Mouse (Mus musculus): ENCODE data around the gene Klk7. TPM values are rescaled to one million over a fixed set of nuclear protein-coding genes. Genes with fewer than 3 reads are reported as not detected.

The Klk7 gene
- polyA plus RNA-seq, 1 experiment from 2014 or later = not detected

DNA sequence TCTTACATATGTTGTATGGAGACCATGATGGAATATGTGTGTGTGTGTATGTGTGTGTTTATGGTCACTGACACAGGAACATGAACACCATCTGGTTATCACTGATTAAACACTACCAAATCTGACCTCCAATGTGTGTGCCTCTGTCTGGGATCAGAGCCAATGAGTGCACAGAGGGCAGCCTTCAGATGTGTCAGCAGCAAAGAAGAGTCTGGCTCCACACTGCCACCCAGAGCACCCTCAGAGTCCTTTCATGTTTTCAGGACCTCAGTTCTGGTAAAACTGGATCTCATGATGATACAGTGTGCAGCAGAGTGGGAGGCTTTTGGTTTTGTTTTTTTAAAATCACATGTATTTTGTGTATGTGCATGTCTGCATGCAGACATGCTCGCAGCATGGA is 25.8 kb upstream of the Klk7 start:
- H3K36me3 ChIP-seq (ENCODE audit: control insufficient read depth, insufficient read depth) = no peaks in the 10 kb centered on the region
- no peaks in the 10 kb centered on the region for H3K9me3 ChIP-seq (ENCODE audit: control insufficient read depth, low read length)
- peaks cover 5% of the 10 kb centered on the region; the same call in 1 of the 2 replicates for H3K4me1 ChIP-seq (replicated peaks; ENCODE audit: control insufficient read depth, insufficient read depth, low read length)
- WGBS = 90% methylated on average over 1 of the region's 1 CpGs
- no peak for ATAC-seq
- H3K27me3 ChIP-seq (replicated peaks; ENCODE audit: control insufficient read depth, insufficient read depth, low read length) = no peaks in the 10 kb centered on the region
- no peak overlapping the region for H3K27ac ChIP-seq (ENCODE audit: low read length)
- no peak overlapping the region for H3K4me3 ChIP-seq (replicated peaks; ENCODE audit: low read length)
- no peak overlapping the region for H3K9ac ChIP-seq (replicated peaks; ENCODE audit: low read depth, low read length)
- no peak overlapping the region for H3K4me2 ChIP-seq (ENCODE audit: low read length)

DNA sequence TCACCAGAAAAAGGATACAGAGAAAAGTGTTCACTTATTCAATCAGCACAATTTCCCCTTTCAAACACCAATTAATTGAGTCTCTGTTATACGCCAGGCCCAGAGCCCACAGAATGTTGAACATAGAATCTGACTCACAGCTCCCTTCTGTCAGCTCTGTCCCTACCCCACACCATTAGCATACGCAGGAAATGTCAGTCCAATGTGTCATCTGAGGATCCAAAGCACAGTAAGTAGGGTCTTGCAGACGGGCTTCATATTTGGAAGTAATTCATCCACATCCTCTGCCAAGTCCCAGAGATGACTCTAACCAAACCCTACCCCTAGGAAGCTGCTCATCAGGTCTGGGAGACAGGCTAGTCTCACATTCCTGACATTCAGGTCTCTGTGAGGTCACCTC is 23.0 kb upstream of the Klk7 start:
- Histone ChIP-seq H3K27me3 (replicated peaks; ENCODE audit: control insufficient read depth, insufficient read depth, low read length) (no peaks in the 10 kb centered on the region), H3K4me3 (replicated peaks; ENCODE audit: low read length) (no peak overlapping the region), H3K4me1 (replicated peaks; ENCODE audit: control insufficient read depth, insufficient read depth, low read length) (no peaks in the 10 kb centered on the region), H3K27ac (ENCODE audit: low read length) (no peak overlapping the region), H3K36me3 (ENCODE audit: control insufficient read depth, insufficient read depth) (no peaks in the 10 kb centered on the region), H3K9me3 (ENCODE audit: control insufficient read depth, low read length) (no peaks in the 10 kb centered on the region), H3K9ac (replicated peaks; ENCODE audit: low read depth, low read length) (no peak overlapping the region), H3K4me2 (ENCODE audit: low read length) (no peak overlapping the region)
- ATAC-seq = no peak
- 71% methylated on average over 3 of the region's 3 CpGs for WGBS

DNA sequence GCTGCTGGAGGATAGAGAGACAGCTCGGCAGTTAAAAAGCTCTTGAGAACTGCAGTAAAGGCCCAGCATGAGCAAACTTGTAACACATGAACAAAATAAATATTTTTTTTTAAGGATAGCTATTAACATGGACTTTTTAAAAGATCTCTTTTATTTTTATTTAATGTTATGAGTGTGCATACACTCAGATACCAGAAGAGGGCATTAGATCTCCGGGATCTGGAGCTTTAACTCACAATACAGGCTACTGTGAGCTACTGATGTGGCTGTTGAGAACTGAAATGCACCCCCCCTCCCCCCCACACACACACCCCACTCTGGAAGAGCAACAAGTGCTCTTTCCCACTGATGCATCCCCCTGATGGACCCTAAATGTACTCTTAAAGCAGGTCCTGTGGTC is 21.8 kb upstream of the Klk7 start:
- 76% methylated on average over 2 of the region's 2 CpGs for WGBS
- Histone ChIP-seq H3K27me3 (replicated peaks; ENCODE audit: control insufficient read depth, insufficient read depth, low read length) (no peaks in the 10 kb centered on the region), H3K4me2 (ENCODE audit: low read length) (no peak overlapping the region), H3K9ac (replicated peaks; ENCODE audit: low read depth, low read length) (no peak overlapping the region), H3K36me3 (ENCODE audit: control insufficient read depth, insufficient read depth) (no peaks in the 10 kb centered on the region), H3K27ac (ENCODE audit: low read length) (no peak overlapping the region), H3K4me1 (replicated peaks; ENCODE audit: control insufficient read depth, insufficient read depth, low read length) (no peaks in the 10 kb centered on the region), H3K4me3 (replicated peaks; ENCODE audit: low read length) (no peak overlapping the region), H3K9me3 (ENCODE audit: control insufficient read depth, low read length) (no peaks in the 10 kb centered on the region)
- ATAC-seq = no peak

DNA sequence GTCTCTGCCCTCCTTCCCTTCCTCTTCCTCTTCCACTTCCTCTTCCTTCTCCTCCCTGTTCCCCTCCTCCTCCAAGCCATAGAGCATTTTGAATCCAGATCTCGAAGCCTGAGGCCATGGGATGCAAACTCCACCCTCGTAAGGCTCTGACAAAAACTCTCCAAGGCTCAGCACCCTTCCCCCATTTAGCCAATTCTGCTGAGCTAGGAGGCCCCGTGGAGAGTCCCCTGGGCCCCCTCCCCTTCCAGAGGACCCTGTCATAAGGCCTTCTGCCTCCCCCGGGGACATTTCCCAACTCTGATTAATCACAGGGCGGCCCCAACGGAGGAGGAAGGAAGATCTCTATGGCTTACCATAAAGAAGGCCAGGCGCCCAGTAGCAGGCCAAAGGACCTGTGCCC is 19.5 kb upstream of the Klk7 start, which contains the start of gene Klk9:
Gene Klk9, plus strand, starts transcription at position 301 of the 400 bp plus-strand sequence.
- 83% methylated on average over 7 of the region's 7 CpGs for WGBS
- no peaks in the 10 kb centered on the region for H3K36me3 ChIP-seq (ENCODE audit: control insufficient read depth, insufficient read depth)

DNA sequence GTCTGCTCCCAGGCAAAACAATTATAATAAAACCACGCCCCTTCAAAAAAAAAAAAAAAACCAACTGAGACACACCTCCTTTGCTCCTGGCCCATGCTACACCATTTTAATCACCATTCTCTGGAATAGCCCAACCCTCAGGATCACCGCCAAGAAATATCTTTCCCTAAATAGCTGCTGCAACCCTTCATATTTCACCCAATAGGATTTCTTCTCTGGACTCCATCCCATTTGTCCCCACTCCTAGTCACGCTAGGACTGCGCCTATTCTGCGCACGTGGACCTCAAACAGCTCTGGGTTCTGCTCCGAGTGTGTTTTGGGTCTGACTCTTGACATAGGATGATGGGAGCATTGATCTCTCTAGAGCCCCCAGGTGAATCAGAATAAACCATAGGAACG is 14.7 kb upstream of the Klk7 start:
- Histone ChIP-seq H3K4me3 (replicated peaks; ENCODE audit: low read length) (peak overlapping the region; percentile 52), H3K9ac (replicated peaks; ENCODE audit: low read depth, low read length) (peak overlapping the region; percentile 49; the same call in 1 of the 2 replicates), H3K36me3 (ENCODE audit: control insufficient read depth, insufficient read depth) (no peaks in the 10 kb centered on the region), H3K4me2 (ENCODE audit: low read length) (peak overlapping the region; percentile 72), H3K9me3 (ENCODE audit: control insufficient read depth, low read length) (no peaks in the 10 kb centered on the region), H3K27me3 (replicated peaks; ENCODE audit: control insufficient read depth, insufficient read depth, low read length) (peaks cover 18% of the 10 kb centered on the region), H3K4me1 (replicated peaks; ENCODE audit: control insufficient read depth, insufficient read depth, low read length) (peaks cover 10% of the 10 kb centered on the region; the same call in 1 of the 2 replicates), H3K27ac (ENCODE audit: low read length) (no peak overlapping the region)
- WGBS = 8% methylated on average over 8 of the region's 8 CpGs
- peak; percentile 36; the same call in 1 of the 2 replicates for ATAC-seq

More for the DNA sequence above, 19.5 kb upstream of the Klk7 start, which contains the start of gene Klk9:
- no peak within 1 kb of the TSS for H3K4me3 ChIP-seq (replicated peaks; ENCODE audit: low read length)
- H3K27ac ChIP-seq (ENCODE audit: low read length) = no peak within 1 kb of the TSS
- ATAC-seq = no peak
- no peak within 1 kb of the TSS for H3K9ac ChIP-seq (replicated peaks; ENCODE audit: low read depth, low read length)
- no peak within 1 kb of the TSS for H3K4me2 ChIP-seq (ENCODE audit: low read length)
- peaks cover 13% of the 10 kb centered on the region for H3K27me3 ChIP-seq (replicated peaks; ENCODE audit: control insufficient read depth, insufficient read depth, low read length)
- H3K9me3 ChIP-seq (ENCODE audit: control insufficient read depth, low read length) = no peaks in the 10 kb centered on the region
- H3K4me1 ChIP-seq (replicated peaks; ENCODE audit: control insufficient read depth, insufficient read depth, low read length) = 0 out of 2 replicates have a peak, but pooled peaks cover 3% of the 10 kb centered on the region

DNA sequence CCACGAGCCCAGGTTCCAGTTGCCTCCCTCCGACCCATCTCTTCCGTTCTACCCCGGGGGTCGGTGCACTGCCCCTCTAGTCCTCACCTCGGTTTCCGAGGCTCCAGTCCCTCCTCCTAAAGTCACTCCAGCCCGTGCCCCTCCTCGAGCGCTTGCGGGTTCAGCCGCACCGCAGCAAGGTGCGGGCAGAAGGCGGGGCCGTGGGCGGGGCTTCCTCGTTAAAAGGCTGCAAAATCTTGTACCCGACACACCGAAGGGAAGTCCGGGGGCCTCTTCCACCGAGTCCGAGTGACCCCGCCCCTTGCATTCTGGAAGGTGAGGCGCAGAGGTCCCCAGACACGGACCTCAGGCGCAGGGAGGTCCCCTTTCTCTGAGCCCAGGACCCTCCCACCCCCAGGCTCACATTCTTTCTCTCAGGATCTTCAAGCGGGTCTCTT is 13.7 kb upstream of the Klk7 start, which contains the start of gene Klk8:
Gene Klk8, plus strand, starts transcription at position 245 of the 437 bp plus-strand sequence.
- peaks cover 10% of the 10 kb centered on the region; the same call in 1 of the 2 replicates for H3K4me1 ChIP-seq (replicated peaks; ENCODE audit: control insufficient read depth, insufficient read depth, low read length)
- ATAC-seq = peak; percentile 47
- no peaks in the 10 kb centered on the region for H3K9me3 ChIP-seq (ENCODE audit: control insufficient read depth, low read length)
- H3K9ac ChIP-seq (replicated peaks; ENCODE audit: low read depth, low read length) = peak within 1 kb of the TSS; percentile 49
- H3K4me3 ChIP-seq (replicated peaks; ENCODE audit: low read length) = peak within 1 kb of the TSS; percentile 52
- peaks cover 18% of the 10 kb centered on the region for H3K27me3 ChIP-seq (replicated peaks; ENCODE audit: control insufficient read depth, insufficient read depth, low read length)
- under 1% methylated on average over 28 of the region's 28 CpGs for WGBS
- peak within 1 kb of the TSS; percentile 72 for H3K4me2 ChIP-seq (ENCODE audit: low read length)
- no peak within 1 kb of the TSS for H3K27ac ChIP-seq (ENCODE audit: low read length)
- no peaks in the 10 kb centered on the region for H3K36me3 ChIP-seq (ENCODE audit: control insufficient read depth, insufficient read depth)

DNA sequence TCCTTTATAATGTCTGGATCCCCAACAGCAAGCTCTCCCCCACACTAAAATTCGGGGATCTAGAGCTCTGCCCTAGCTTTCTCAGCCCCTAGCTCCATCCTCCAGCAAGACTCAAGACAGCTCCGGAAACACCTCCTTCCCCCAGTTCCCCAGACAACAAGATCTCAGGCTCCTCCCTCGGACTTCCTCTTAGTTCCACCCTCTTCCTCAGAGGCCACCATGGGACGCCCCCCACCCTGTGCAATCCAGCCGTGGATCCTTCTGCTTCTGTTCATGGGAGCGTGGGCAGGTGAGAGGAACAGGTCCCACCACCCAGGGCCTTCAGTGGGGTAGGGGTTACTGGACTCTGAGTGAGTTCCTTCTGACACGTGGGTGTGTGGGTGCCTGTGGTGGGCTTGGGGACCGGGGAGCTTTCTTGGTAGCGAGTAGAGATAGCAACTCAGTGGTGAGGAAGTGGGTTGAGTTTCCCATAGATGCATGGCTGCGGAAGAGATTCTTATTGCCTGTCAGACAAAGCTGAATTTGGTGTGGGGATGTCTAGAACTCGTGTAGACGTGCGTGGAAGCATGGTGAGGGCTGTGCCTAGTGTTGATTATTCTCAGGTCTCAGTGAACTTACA is 13.1 kb upstream of the Klk7 start:
- ATAC-seq = peak; percentile 52
- Histone ChIP-seq H3K27ac (ENCODE audit: low read length) (no peak overlapping the region), H3K9ac (replicated peaks; ENCODE audit: low read depth, low read length) (peak overlapping the region; percentile 49; the same call in 1 of the 2 replicates), H3K36me3 (ENCODE audit: control insufficient read depth, insufficient read depth) (no peaks in the 10 kb centered on the region), H3K27me3 (replicated peaks; ENCODE audit: control insufficient read depth, insufficient read depth, low read length) (peaks cover 18% of the 10 kb centered on the region), H3K4me3 (replicated peaks; ENCODE audit: low read length) (peak overlapping the region; percentile 52), H3K4me2 (ENCODE audit: low read length) (peak overlapping the region; percentile 72), H3K4me1 (replicated peaks; ENCODE audit: control insufficient read depth, insufficient read depth, low read length) (peaks cover 10% of the 10 kb centered on the region; the same call in 1 of the 2 replicates), H3K9me3 (ENCODE audit: control insufficient read depth, low read length) (no peaks in the 10 kb centered on the region)
- WGBS = 39% methylated on average over 13 of the region's 13 CpGs

DNA sequence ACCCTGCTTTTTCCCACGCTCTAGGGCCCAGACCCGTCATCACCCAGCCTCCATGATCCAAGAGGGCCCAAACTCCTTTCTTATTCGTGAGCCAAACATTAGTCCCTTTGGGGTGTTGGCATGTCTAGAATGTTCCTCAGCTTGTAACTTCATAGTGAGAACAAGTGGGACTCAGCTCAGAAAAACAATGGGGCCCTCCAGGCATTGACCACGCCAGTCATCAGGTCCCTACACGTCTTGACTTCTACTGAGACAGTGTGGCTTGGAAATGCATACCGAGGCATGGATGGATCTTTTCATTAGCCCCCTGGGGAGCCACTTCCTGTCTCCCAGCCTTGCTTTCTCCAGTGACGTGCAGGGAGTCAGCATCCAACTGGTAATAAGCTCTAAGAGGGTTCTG is 11.2 kb upstream of the Klk7 start:
- 72% methylated on average over 7 of the region's 7 CpGs for WGBS
- Histone ChIP-seq H3K4me2 (ENCODE audit: low read length) (no peak overlapping the region), H3K27ac (ENCODE audit: low read length) (no peak overlapping the region), H3K36me3 (ENCODE audit: control insufficient read depth, insufficient read depth) (no peaks in the 10 kb centered on the region), H3K4me3 (replicated peaks; ENCODE audit: low read length) (no peak overlapping the region), H3K27me3 (replicated peaks; ENCODE audit: control insufficient read depth, insufficient read depth, low read length) (peaks cover 18% of the 10 kb centered on the region), H3K4me1 (replicated peaks; ENCODE audit: control insufficient read depth, insufficient read depth, low read length) (peaks cover 10% of the 10 kb centered on the region; the same call in 1 of the 2 replicates), H3K9ac (replicated peaks; ENCODE audit: low read depth, low read length) (no peak overlapping the region), H3K9me3 (ENCODE audit: control insufficient read depth, low read length) (no peaks in the 10 kb centered on the region)
- ATAC-seq = no peak

DNA sequence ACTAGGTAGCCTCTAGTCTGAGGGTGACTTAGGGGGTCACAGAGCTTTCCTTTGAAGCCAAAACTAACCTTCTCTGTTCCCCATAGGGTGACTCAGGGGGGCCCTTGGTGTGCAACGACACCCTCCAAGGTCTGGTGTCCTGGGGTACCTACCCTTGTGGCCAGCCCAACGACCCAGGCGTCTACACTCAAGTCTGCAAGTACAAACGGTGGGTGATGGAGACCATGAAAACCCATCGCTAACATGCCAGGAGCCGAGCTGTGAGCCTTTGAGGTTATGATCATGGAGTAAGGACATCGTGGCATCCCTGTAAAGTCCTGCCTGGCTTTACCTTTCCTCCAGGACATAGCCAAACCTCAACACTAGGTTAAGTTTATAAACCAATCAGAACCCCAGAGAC is 4.1 kb downstream of the Klk7 start:
- Histone ChIP-seq H3K9ac (replicated peaks; ENCODE audit: low read depth, low read length) (no peak overlapping the region), H3K4me2 (ENCODE audit: low read length) (no peak overlapping the region), H3K36me3 (ENCODE audit: control insufficient read depth, insufficient read depth) (no peaks in the 10 kb centered on the region), H3K4me1 (replicated peaks; ENCODE audit: control insufficient read depth, insufficient read depth, low read length) (no peaks in the 10 kb centered on the region), H3K9me3 (ENCODE audit: control insufficient read depth, low read length) (no peaks in the 10 kb centered on the region), H3K27me3 (replicated peaks; ENCODE audit: control insufficient read depth, insufficient read depth, low read length) (no peaks in the 10 kb centered on the region), H3K4me3 (replicated peaks; ENCODE audit: low read length) (no peak overlapping the region), H3K27ac (ENCODE audit: low read length) (no peak overlapping the region)
- WGBS = 90% methylated on average over 7 of the region's 7 CpGs
- ATAC-seq = no peak

Measured in forebrain, embryonic 16.5 days (tissue).